Mouse (Mus musculus): ENCODE results near the gene Nudc.

- TF ChIP-seq CTCF (conservative IDR thresholded peaks at IDR 0.05; ENCODE audit: insufficient read depth, insufficient read length, low read depth, low read length), result no peak
- no peak for TF ChIP-seq POLR2A (IDR thresholded peaks at IDR 0.05; ENCODE audit: low read depth, low read length)
These were observed 26.5 kb downstream of the Nudc start for GRCm38 (mm10) chr4:133519369-133519665.

Data from kidney, adult 2 months (tissue).